Mouse (Mus musculus) Muller cell, postnatal 12 days (primary cell): ENCODE measurements around the gene Ip6k3.

Experiments
- DNase-seq: peaks from one replicate; pipeline ENCODE4 v3.0.0-alpha.2; 2015; ENCODE audit errors: inconsistent ontology term

Ip6k3 gene

GRCm38 (mm10) chr17:27122701-27123100 is 44.9 kb downstream of the Ip6k3 start:
- DNase-seq = no peak

GRCm38 (mm10) chr17:27121781-27122180 is 45.8 kb downstream of the Ip6k3 start:
- DNase-seq = no peak

- no peak for DNase-seq
Observed at GRCm38 (mm10) chr17:27121266-27121665, 46.3 kb downstream of the Ip6k3 start.

- peak; percentile 67 for DNase-seq
Observed at GRCm38 (mm10) chr17:27120561-27121024, 47.0 kb downstream of the Ip6k3 start.

- DNase-seq = no peak
Observed at GRCm38 (mm10) chr17:27119954-27120353, 47.6 kb downstream of the Ip6k3 start.

- no peak for DNase-seq
Observed at GRCm38 (mm10) chr17:27119540-27119895, 48.1 kb downstream of the Ip6k3 start.

GRCm38 (mm10) chr17:27118676-27119539 is 48.7 kb downstream of the Ip6k3 start:
- no peak for DNase-seq

- no peak for DNase-seq
Observed at GRCm38 (mm10) chr17:27110072-27110471, 57.5 kb downstream of the Ip6k3 start.

- no peak for DNase-seq
Observed at GRCm38 (mm10) chr17:27107936-27108335, 59.7 kb downstream of the Ip6k3 start.

- no peak for DNase-seq
Observed at GRCm38 (mm10) chr17:27106745-27107144, 60.9 kb downstream of the Ip6k3 start.

- no peak for DNase-seq
Observed at GRCm38 (mm10) chr17:27105698-27106470, 61.7 kb downstream of the Ip6k3 start.

GRCm38 (mm10) chr17:27101675-27102074 is 65.9 kb downstream of the Ip6k3 start:
- no peak for DNase-seq

DNA sequence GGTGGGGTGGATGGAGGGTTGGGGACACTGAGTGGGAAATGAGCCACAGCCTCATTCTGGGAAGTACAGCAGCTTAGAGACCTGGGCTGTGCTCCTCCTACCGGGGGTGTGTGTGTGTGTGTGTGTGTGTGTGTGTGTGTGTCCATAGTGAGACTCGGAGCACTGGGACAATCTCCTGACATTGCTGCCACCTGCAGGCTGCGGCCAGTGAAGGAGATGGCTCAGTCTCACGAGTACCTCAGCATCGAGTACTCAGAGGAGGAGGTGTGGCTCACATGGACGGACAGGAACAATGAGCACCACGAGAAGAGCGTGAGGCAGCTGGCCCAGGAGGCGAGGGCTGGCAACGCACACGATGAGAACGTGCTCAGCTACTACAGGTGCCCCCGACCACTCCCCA is 71.9 kb downstream of the Ip6k3 start:
- DNase-seq = peak; percentile 56
